Mouse (Mus musculus): ENCODE measurements around the gene Ccdc163.

- no peak for TF ChIP-seq EP300 (IDR thresholded peaks at IDR 0.05; ENCODE audit: low read depth)
- TF ChIP-seq CTCF (IDR thresholded peaks at IDR 0.05; ENCODE audit: low read depth), result peak; percentile 62
Measured at GRCm38 (mm10) chr4:116799901-116800300, 91.6 kb downstream of the Ccdc163 start.
